Mouse (Mus musculus): Measurements from ENCODE around the gene Nrip2. TPM values are rescaled to one million over a fixed set of nuclear protein-coding genes. Genes with fewer than 3 reads are reported as not detected.

Nrip2 gene
- polyA plus RNA-seq, 1 experiment from 2014 or later: 5.0 TPM

GRCm38 (mm10) chr6:128399421-128400185 lies 507 bp downstream of the Nrip2 start:
- peak overlapping the region; percentile 22; the same call in 1 of the 2 replicates for H3K9ac ChIP-seq (replicated peaks)
- ATAC-seq (replicated peaks): peak; percentile 83
- peak overlapping the region; percentile 23 for H3K4me3 ChIP-seq
- H3K9me3 ChIP-seq: no peaks in the 10 kb centered on the region
- peak overlapping the region; percentile 50 for H3K27ac ChIP-seq (replicated peaks)
- peaks cover 10% of the 10 kb centered on the region for H3K4me1 ChIP-seq
- WGBS: 33% methylated on average over 17 of the region's 21 CpGs
- H3K4me2 ChIP-seq (replicated peaks): peak overlapping the region; percentile 36
- no peaks in the 10 kb centered on the region for H3K27me3 ChIP-seq
- H3K36me3 ChIP-seq: no peaks in the 10 kb centered on the region

GRCm38 (mm10) chr6:128404708-128405107 lies 5.6 kb downstream of the Nrip2 start:
- Histone ChIP-seq H3K9ac (replicated peaks) (no peak overlapping the region), H3K27ac (replicated peaks) (no peak overlapping the region), H3K4me1 (peaks cover 5% of the 10 kb centered on the region), H3K9me3 (no peaks in the 10 kb centered on the region), H3K4me2 (replicated peaks) (no peak overlapping the region), H3K27me3 (no peaks in the 10 kb centered on the region), H3K36me3 (peaks cover 27% of the 10 kb centered on the region), H3K4me3 (no peak overlapping the region)
- ATAC-seq (replicated peaks): no peak
- 70% methylated on average over 5 of the region's 5 CpGs for WGBS

- no peaks in the 10 kb centered on the region for H3K4me1 ChIP-seq
- no peak overlapping the region for H3K9ac ChIP-seq (replicated peaks)
- H3K36me3 ChIP-seq: peaks cover 54% of the 10 kb centered on the region
- H3K4me2 ChIP-seq (replicated peaks): no peak overlapping the region
- H3K27ac ChIP-seq (replicated peaks): no peak overlapping the region
- no peaks in the 10 kb centered on the region for H3K27me3 ChIP-seq
- 87% methylated on average over 7 of the region's 7 CpGs for WGBS
- ATAC-seq (replicated peaks): no peak
- H3K9me3 ChIP-seq: no peaks in the 10 kb centered on the region
- no peak overlapping the region for H3K4me3 ChIP-seq
Measured at GRCm38 (mm10) chr6:128408544-128409125, 9.5 kb downstream of the Nrip2 start.

DNA sequence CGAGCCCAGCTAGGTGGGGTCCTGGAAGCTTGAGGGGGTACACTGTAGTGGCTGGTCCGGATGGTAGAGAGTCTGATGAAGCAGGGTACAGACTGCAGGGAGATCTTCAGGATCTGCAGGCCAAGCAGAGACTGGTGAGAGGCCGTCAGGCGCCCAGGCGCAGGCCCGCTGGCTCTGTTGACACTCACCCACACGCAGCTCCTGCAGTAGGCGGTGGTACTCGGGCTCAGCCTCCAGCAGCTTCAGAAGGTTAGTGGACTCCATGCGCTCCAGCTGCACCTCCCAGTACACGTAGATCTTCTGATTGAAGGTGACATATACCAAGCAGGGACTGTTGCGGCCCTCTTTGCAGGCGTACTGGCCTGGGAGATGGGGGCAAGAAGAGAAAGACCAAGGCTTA lies 11.2 kb downstream of the Nrip2 start:
- H3K4me3 ChIP-seq: no peak overlapping the region
- H3K4me1 ChIP-seq: no peaks in the 10 kb centered on the region
- 94% methylated on average over 13 of the region's 13 CpGs for WGBS
- H3K9me3 ChIP-seq: no peaks in the 10 kb centered on the region
- no peak overlapping the region for H3K4me2 ChIP-seq (replicated peaks)
- peaks cover 54% of the 10 kb centered on the region for H3K36me3 ChIP-seq
- no peak for ATAC-seq (replicated peaks)
- no peak overlapping the region for H3K27ac ChIP-seq (replicated peaks)
- H3K27me3 ChIP-seq: no peaks in the 10 kb centered on the region
- H3K9ac ChIP-seq (replicated peaks): no peak overlapping the region

DNA sequence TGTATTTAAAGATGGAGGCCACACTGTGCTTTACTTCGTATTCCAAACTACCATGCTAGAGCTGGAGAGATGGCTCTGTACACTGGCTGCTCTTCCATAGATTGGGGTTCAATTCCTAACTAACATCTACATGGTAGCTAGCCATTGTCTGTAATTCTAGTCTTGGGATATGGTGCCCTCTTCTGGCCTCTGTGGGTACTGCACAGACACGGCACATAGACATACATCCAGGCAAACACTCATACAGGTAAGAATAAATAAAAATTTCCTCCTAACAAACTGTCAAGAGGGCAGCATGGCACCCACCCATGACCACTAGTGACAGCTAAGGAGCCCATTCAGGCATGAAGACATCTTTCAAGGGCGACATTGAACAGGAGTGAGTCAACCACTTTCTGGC lies 12.0 kb downstream of the Nrip2 start:
- Histone ChIP-seq H3K27me3 (no peaks in the 10 kb centered on the region), H3K27ac (replicated peaks) (no peak overlapping the region), H3K9me3 (no peaks in the 10 kb centered on the region), H3K9ac (replicated peaks) (no peak overlapping the region), H3K4me1 (no peaks in the 10 kb centered on the region), H3K36me3 (peaks cover 51% of the 10 kb centered on the region), H3K4me3 (no peak overlapping the region), H3K4me2 (replicated peaks) (no peak overlapping the region)
- 14% methylated on average over 3 of the region's 3 CpGs for WGBS
- peak; percentile 44; the same call in 1 of the 2 replicates for ATAC-seq (replicated peaks)

DNA sequence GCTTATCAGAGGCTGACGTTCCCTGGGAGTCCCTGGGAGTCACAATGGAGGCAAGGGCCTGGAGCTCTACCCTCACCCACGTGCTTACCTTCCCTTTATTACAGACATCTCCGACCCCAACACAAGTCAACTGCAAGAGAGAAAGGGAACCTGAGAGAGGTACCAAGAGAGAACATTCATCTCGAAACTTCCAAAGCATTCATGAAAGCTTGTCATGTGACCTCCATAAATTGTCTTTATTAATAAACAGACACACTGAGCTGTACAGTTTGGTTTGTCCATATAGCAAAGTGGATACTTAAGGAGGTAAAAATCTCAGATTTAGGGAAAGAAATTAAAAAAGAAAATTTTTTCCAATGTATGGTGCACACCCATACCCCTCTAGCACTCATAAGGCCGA lies 17.1 kb downstream of the Nrip2 start:
- H3K27me3 ChIP-seq: no peaks in the 10 kb centered on the region
- H3K9ac ChIP-seq (replicated peaks): no peak overlapping the region
- H3K4me3 ChIP-seq: no peak overlapping the region
- no peaks in the 10 kb centered on the region for H3K4me1 ChIP-seq
- no peaks in the 10 kb centered on the region for H3K9me3 ChIP-seq
- H3K36me3 ChIP-seq: peaks cover 16% of the 10 kb centered on the region; the same call in 1 of the 2 replicates
- H3K27ac ChIP-seq (replicated peaks): no peak overlapping the region
- WGBS: 88% methylated on average over 5 of the region's 5 CpGs
- no peak for ATAC-seq (replicated peaks)
- no peak overlapping the region for H3K4me2 ChIP-seq (replicated peaks)

GRCm38 (mm10) chr6:128418076-128418475 lies 19.0 kb downstream of the Nrip2 start:
- no peak overlapping the region for H3K9ac ChIP-seq (replicated peaks)
- H3K4me1 ChIP-seq: no peaks in the 10 kb centered on the region; the same call in 1 of the 2 replicates
- no peak overlapping the region for H3K27ac ChIP-seq (replicated peaks)
- H3K27me3 ChIP-seq: no peaks in the 10 kb centered on the region
- peaks cover 2% of the 10 kb centered on the region; the same call in 1 of the 2 replicates for H3K36me3 ChIP-seq
- no peak overlapping the region for H3K4me2 ChIP-seq (replicated peaks)
- ATAC-seq (replicated peaks): no peak
- H3K4me3 ChIP-seq: no peak overlapping the region
- 90% methylated on average over 1 of the region's 1 CpGs for WGBS
- H3K9me3 ChIP-seq: no peaks in the 10 kb centered on the region

DNA sequence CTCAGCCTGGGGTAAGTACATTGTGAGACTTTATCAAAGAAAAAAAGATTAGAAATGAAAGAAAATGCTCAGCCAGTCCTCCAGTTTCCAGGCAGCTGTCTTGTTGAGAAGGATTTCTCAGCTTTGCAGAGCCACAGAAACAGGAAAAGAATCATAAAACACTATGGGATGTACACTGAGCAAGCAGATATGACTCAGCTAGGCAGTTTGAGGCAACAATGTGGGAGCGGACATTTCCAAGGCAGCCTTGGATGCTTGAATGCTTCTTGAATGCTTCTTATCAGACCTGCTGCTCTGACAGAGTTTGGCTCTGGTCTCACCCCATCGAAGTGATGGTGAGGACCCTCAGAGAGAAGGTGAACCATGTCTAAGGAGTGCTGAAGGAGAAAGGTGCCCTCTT lies 21.9 kb downstream of the Nrip2 start:
- Histone ChIP-seq H3K27me3 (no peaks in the 10 kb centered on the region), H3K4me1 (peaks cover 7% of the 10 kb centered on the region), H3K9me3 (no peaks in the 10 kb centered on the region), H3K27ac (replicated peaks) (no peak overlapping the region), H3K36me3 (no peaks in the 10 kb centered on the region), H3K9ac (replicated peaks) (no peak overlapping the region), H3K4me2 (replicated peaks) (no peak overlapping the region), H3K4me3 (no peak overlapping the region)
- 94% methylated on average over 2 of the region's 2 CpGs for WGBS
- ATAC-seq (replicated peaks): no peak

GRCm38 (mm10) chr6:128421480-128421879 lies 22.4 kb downstream of the Nrip2 start:
- Histone ChIP-seq H3K4me2 (replicated peaks) (no peak overlapping the region), H3K27me3 (no peaks in the 10 kb centered on the region), H3K9ac (replicated peaks) (no peak overlapping the region), H3K9me3 (no peaks in the 10 kb centered on the region), H3K36me3 (no peaks in the 10 kb centered on the region), H3K4me3 (no peak overlapping the region), H3K27ac (replicated peaks) (no peak overlapping the region), H3K4me1 (peaks cover 7% of the 10 kb centered on the region)
- WGBS: 93% methylated on average over 3 of the region's 3 CpGs
- no peak for ATAC-seq (replicated peaks)

DNA sequence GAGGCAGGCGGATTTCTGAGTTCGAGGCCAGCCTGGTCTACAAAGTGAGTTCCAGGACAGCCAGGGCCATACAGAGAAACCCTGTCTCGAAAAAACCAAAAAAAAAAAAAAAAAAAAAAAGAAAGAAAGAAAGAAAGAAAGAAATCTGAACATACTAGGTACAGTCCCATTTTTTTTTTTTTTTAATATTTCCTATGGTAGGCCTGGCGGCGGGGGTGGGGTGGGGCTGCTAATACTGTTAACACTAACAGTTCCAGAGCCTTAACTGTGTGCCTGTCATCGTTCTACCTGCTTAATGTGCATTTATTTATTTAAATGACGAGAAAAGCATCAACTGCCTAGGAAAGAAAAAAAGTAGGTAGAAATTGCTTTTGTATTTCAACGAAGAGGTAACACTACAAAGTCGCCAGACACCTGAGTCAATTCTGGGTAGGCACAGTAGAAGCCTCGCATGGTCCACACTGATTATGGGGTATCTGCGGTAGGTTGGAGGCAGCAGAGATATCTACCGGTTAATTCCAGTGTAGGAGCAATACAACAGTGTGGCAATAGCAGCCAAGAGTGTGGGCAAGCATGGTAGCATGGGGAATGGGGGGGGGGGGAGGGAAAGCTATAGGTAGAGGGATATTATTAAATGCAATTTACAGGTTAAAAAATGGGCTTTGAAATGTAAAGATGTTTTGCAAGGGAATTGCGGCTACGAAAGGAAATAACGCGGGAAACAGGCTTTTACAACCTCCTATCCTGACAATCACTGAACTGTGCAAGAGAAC lies 24.6 kb downstream of the Nrip2 start:
- Histone ChIP-seq H3K4me1 (peaks cover 7% of the 10 kb centered on the region), H3K4me3 (peak overlapping the region; percentile 63), H3K36me3 (peaks cover 8% of the 10 kb centered on the region), H3K9ac (replicated peaks) (peak overlapping the region; percentile 72), H3K9me3 (no peaks in the 10 kb centered on the region), H3K27me3 (no peaks in the 10 kb centered on the region), H3K4me2 (replicated peaks) (peak overlapping the region; percentile 67), H3K27ac (replicated peaks) (peak overlapping the region; percentile 96)
- WGBS: 49% methylated on average over 16 of the region's 16 CpGs
- peak; percentile 44 for ATAC-seq (replicated peaks)

GRCm38 (mm10) chr6:128424269-128425019 lies 25.3 kb downstream of the Nrip2 start, which contains the start of gene Itfg2:
Itfg2 (minus strand) TSS chr6:128424931.
- peaks cover 7% of the 10 kb centered on the region for H3K4me1 ChIP-seq
- under 1% methylated on average over 42 of the region's 42 CpGs for WGBS
- no peaks in the 10 kb centered on the region for H3K9me3 ChIP-seq
- H3K4me2 ChIP-seq (replicated peaks): peak within 1 kb of the TSS; percentile 67
- peak; percentile 95 for ATAC-seq (replicated peaks)
- peak within 1 kb of the TSS; percentile 72 for H3K9ac ChIP-seq (replicated peaks)
- peaks cover 15% of the 10 kb centered on the region for H3K36me3 ChIP-seq
- peak within 1 kb of the TSS; percentile 63 for H3K4me3 ChIP-seq
- peak within 1 kb of the TSS; percentile 96 for H3K27ac ChIP-seq (replicated peaks)
- H3K27me3 ChIP-seq: no peaks in the 10 kb centered on the region
